Mouse (Mus musculus) bone marrow, adult 2 months (tissue): ENCODE measurements around the gene Actg2. TPM values are rescaled to one million over a fixed set of nuclear protein-coding genes. Genes with fewer than 3 reads are reported as not detected.
A peak's percentile ranks its signal among the peaks of the same experiment; 100 is the strongest.

Experiments used
- H3K27ac ChIP-seq: fragments of 200-500 bp; 2 replicates; pipeline ENCODE4 v1.5.1; 2012; ENCODE audit warnings: low read depth, mild to moderate bottlenecking, control low read depth, inconsistent platforms, low read length; ENCODE audit not compliant: control insufficient read depth, poor library complexity, insufficient read depth
- H3K4me1 ChIP-seq: fragments of 200-500 bp; 2 replicates; pipeline ENCODE4 v1.6.1; 2011; ENCODE audit warnings: low read length; ENCODE audit not compliant: control insufficient read depth, insufficient read depth
- H3K4me3 ChIP-seq: fragments of 200-500 bp; replicated peaks from 2 replicates; pipeline ENCODE3; 2011; ENCODE audit warnings: mild to moderate bottlenecking, low read depth, low read length, control low read depth; ENCODE audit not compliant: control insufficient read depth
- CTCF ChIP-seq: fragments of 200-500 bp; IDR thresholded peaks from 2 replicates; pipeline ENCODE4 v1.5.1; 2011; ENCODE audit warnings: low read length, control low read depth; ENCODE audit not compliant: control insufficient read depth, insufficient read depth
- POLR2A ChIP-seq: fragments of 200-500 bp; IDR thresholded peaks from 2 replicates; pipeline ENCODE4 v1.6.1; 2011; ENCODE audit warnings: low read depth, mild to moderate bottlenecking, control low read depth, low read length, borderline replicate concordance; ENCODE audit not compliant: control insufficient read depth
- WGBS: fragments of 180-500 bp; shearing (Covaris S2); methylation state at CpG from one replicate; pipeline ENCODE4 v1.1.7; 2018; 5-methylcytosine and 5-hydroxymethylcytosine counted together
- polyA plus RNA-seq: library from polyadenylated mRNA; stranded (reverse); fragments of >200 nt; gene quantifications from 2 replicates; pipeline ENCODE4 v1.2.4, GENCODE M21; 2011; ENCODE audit warnings: low replicate concordance; ENCODE audit not compliant: missing spikeins, insufficient read depth, insufficient read length

Gene Actg2
- polyA plus RNA-seq, 1 experiment = 3.2 TPM

DNA sequence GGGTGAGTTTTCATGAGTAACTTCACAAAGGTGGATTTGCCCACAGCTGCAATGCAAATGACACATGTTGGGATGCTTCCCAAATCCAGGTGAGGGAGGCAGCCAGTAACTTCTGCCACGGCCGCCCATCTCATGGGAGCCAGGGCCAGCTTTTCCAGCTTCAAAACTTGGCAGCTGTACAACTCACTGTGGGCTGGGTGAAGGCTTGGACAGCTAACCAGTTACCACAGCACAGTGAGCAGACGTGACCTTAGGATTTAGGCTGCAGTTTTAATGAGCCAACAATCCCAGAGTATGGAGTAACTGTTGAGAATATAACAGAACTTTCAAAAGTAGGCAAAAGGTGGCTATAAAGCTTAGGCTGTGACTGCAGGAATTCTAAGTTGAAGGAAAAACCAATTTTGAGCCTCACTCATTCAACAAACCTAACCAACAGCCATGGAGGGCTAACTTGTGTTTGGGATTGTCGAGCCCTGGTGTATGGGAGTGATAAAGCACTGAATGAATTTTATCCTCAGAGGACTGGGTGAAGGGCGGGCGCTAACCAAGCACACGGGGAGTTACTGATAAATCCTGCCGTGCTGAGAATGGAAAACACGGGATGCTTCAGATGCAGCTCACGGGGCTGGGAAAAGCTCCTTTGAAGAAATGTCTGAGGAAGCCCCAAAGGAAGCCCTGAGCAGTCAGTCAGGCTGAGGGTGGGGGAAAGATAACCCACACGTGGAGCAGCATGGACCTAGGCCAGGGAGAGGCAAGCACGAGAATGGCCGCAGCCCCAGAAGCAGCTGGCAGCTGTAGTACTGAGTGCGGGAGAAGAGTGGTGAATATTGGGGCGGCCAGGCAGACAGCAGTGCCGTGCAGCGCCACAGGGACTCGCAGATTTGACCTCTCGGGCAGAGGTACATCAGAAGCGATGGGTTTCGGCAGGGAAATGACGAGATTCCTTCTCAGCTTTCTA is 39.0 kb downstream of the Actg2 start:
- Histone ChIP-seq H3K4me1 (peaks cover 1% of the 10 kb centered on the region; the same call in 1 of the 2 replicates), H3K4me3 (no peak overlapping the region), H3K27ac (no peak overlapping the region)
- TF ChIP-seq POLR2A (no peak), CTCF (no peak)
- 81% methylated on average over 22 of the region's 22 CpGs for WGBS

- 87% methylated on average over 9 of the region's 9 CpGs for WGBS
- Histone ChIP-seq H3K27ac (no peak overlapping the region), H3K4me1 (peaks cover 1% of the 10 kb centered on the region; the same call in 1 of the 2 replicates), H3K4me3 (no peak overlapping the region)
- TF ChIP-seq CTCF (no peak), POLR2A (no peak)
Observed at GRCm38 (mm10) chr6:83496009-83496752, 39.9 kb downstream of the Actg2 start.

- TF ChIP-seq POLR2A (no peak), CTCF (no peak)
Observed at GRCm38 (mm10) chr6:83490622-83491021, 45.4 kb downstream of the Actg2 start.

DNA sequence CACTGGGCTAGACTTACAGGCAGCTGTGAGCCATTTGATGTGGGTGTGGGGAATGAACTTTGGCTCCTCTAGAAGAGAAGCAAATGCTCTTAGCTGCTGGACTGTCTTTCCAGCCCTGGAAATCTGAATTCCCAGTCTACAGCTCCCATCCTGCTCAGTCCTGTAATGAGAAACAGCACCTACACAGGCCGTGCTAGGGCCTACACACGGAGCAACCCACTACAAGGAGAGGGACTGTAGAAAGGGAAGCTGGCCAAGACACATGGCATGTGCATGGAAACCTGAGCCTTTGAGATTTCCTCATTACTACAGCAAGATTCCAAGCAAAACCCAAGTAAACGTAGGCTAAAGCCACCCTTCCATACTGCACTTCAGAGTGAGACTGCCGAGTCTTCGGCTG is 47.9 kb downstream of the Actg2 start:
- peaks cover under 1% of the 10 kb centered on the region for H3K4me1 ChIP-seq
- H3K27ac ChIP-seq = no peak overlapping the region
- WGBS = 86% methylated on average over 5 of the region's 5 CpGs
- no peak overlapping the region for H3K4me3 ChIP-seq
- TF ChIP-seq POLR2A = no peak
- TF ChIP-seq CTCF = no peak

More at GRCm38 (mm10) chr6:83490622-83491021, 45.4 kb downstream of the Actg2 start:
- no peak overlapping the region for H3K27ac ChIP-seq
- peaks cover 1% of the 10 kb centered on the region for H3K4me1 ChIP-seq
- WGBS = 33% methylated on average over 4 of the region's 4 CpGs
- H3K4me3 ChIP-seq = no peak overlapping the region

DNA sequence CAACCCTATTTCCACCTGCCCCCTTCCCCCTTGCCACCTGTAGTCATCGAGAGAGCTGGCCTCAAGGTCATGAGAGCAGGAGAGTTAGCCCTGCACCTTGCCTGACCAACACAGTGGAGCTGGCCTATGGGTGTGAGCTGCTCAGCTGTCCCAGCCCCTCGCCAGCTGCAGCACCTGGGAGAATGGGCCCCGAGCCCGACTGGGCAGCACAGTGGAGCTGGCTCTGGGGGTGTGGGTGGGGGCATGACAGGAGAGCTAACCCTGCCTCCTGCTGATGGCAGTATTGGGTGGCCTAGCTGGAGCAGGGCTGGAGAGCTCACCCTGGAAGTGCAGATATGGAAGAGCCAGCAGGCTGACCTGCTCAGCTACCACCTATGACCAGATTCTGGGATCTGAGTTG is 48.8 kb downstream of the Actg2 start:
- WGBS = 86% methylated on average over 4 of the region's 4 CpGs
- Histone ChIP-seq H3K4me1 (peaks cover 4% of the 10 kb centered on the region), H3K27ac (no peak overlapping the region), H3K4me3 (no peak overlapping the region)
- TF ChIP-seq CTCF (no peak), POLR2A (no peak)

- Histone ChIP-seq H3K4me1 (peaks cover 11% of the 10 kb centered on the region), H3K27ac (no peak overlapping the region), H3K4me3 (no peak overlapping the region)
- WGBS = 74% methylated on average over 4 of the region's 4 CpGs
- TF ChIP-seq CTCF (no peak), POLR2A (no peak)
Observed at GRCm38 (mm10) chr6:83485854-83486253, 50.2 kb downstream of the Actg2 start.

DNA sequence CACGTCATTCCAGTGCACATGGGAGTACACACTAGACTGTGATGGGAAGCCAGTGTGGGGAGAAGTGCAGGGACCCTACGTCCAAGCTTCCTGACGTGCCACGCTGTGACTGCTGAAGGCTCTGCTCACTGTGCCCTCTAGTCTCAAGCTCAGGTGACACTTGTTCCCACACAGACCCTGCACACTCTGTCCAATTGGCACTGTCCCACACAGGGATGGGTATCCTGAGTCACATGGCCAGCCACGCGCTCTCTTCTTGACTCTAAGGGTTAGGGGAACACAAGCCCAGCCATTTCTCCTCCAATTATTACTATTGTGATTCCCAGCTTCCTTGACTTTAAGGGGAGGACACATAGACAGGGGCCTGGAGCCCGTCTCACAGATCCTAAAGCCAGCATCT is 52.3 kb downstream of the Actg2 start:
- Histone ChIP-seq H3K27ac (no peak overlapping the region), H3K4me3 (no peak overlapping the region), H3K4me1 (peaks cover 11% of the 10 kb centered on the region)
- 88% methylated on average over 7 of the region's 7 CpGs for WGBS
- TF ChIP-seq CTCF (no peak), POLR2A (no peak)

DNA sequence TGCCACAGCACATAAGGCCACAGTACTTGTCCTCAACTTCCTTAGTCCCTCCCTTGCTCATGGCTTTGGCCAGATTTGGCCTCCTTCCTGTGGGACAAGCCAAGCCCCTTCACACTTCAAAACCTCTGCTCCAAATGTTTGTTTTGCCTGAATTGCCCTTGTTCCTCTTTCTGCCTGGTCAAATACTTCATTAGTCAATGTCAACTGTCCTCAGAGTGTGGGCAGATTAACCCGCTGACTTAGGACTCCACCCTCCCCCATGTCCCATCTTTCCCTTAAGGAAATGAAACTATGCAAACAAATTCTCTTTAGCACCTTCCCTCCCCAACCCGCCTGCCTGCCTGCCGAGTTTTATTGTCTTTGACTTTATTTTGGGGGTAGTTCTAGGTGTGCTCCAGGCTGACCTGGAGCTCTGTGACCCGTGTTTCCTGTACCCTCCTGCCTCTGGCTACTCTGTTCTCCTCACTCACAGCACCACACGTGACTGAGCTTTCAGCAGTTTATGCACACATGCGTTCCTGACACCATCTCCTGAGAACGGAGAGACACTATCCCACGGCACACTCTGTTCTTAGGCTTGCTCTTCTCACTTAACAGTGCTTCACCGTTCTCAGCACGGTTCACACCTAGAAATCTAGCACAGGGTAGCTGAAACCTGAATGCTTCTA is 53.5 kb downstream of the Actg2 start:
- Histone ChIP-seq H3K4me3 (no peak overlapping the region), H3K4me1 (peaks cover 13% of the 10 kb centered on the region), H3K27ac (peak overlapping the region; percentile 60)
- 15% methylated on average over 10 of the region's 10 CpGs for WGBS
- TF ChIP-seq CTCF (no peak), POLR2A (no peak)
